Mouse (Mus musculus): ENCODE data around the gene Cyp24a1. TPM values are rescaled to one million over a fixed set of nuclear protein-coding genes. Genes with fewer than 3 reads are reported as not detected.

Gene Cyp24a1
- polyA plus RNA-seq, 1 experiment, result 0.01 TPM

GRCm38 (mm10) chr2:170539211-170539610 is 42.3 kb upstream of the Cyp24a1 start:
- TF ChIP-seq MYOG (IDR thresholded peaks at IDR 0.05; ENCODE audit: control insufficient read depth in 1 of 3, insufficient read depth in 1 of 3, insufficient read length in 2 of 3, low read depth in 2 of 3) (no peak), MAX (IDR thresholded peaks at IDR 0.05; ENCODE audit: low read depth) (no peak), REST (IDR thresholded peaks at IDR 0.05; ENCODE audit: insufficient read depth, insufficient read length) (no peak), SRF (IDR thresholded peaks at IDR 0.05; ENCODE audit: control insufficient read depth, insufficient read length, low read depth) (no peak), MYOD1 (IDR thresholded peaks at IDR 0.05; ENCODE audit: control insufficient read depth in 1 of 3, insufficient read length in 2 of 3, low read depth in 2 of 3) (no peak), TCF12 (IDR thresholded peaks at IDR 0.05; ENCODE audit: insufficient read depth, poor library complexity, severe bottlenecking) (no peak), CEBPB (IDR thresholded peaks at IDR 0.05; ENCODE audit: insufficient read depth, poor library complexity, severe bottlenecking) (no peak), POLR2A (IDR thresholded peaks at IDR 0.05; ENCODE audit: insufficient read length, low read depth) (no peak), USF1 (IDR thresholded peaks at IDR 0.05; ENCODE audit: low read depth) (no peak), POLR2AphosphoS2 (IDR thresholded peaks at IDR 0.05; ENCODE audit: insufficient read length, low read depth) (no peak), E2F4 (IDR thresholded peaks at IDR 0.05; ENCODE audit: insufficient read depth) (no peak), TCF3 (IDR thresholded peaks at IDR 0.05; ENCODE audit: insufficient read length, low read depth) (no peak)
- Histone ChIP-seq H3K27me3 (ENCODE audit: control insufficient read depth, insufficient read depth, insufficient read length) (no peaks in the 10 kb centered on the region), H3K36me3 (ENCODE audit: control insufficient read depth, insufficient read depth) (no peaks in the 10 kb centered on the region), H3K4me3 (no peak overlapping the region), H3K4me2 (ENCODE audit: low read depth) (no peak overlapping the region), H3K79me2 (ENCODE audit: control insufficient read depth, insufficient read depth) (no peaks in the 10 kb centered on the region), H3ac (ENCODE audit: control insufficient read depth, insufficient read length) (no peak overlapping the region)

- H3K36me3 ChIP-seq (ENCODE audit: control insufficient read depth, insufficient read depth), result no peaks in the 10 kb centered on the region
- no peak overlapping the region for H3ac ChIP-seq (ENCODE audit: control insufficient read depth, insufficient read length)
- TF ChIP-seq POLR2A (IDR thresholded peaks at IDR 0.05; ENCODE audit: insufficient read length, low read depth) (no peak), REST (IDR thresholded peaks at IDR 0.05; ENCODE audit: insufficient read depth, insufficient read length) (no peak), MAX (IDR thresholded peaks at IDR 0.05; ENCODE audit: low read depth) (no peak), TCF3 (IDR thresholded peaks at IDR 0.05; ENCODE audit: insufficient read length, low read depth) (no peak)
- no peaks in the 10 kb centered on the region for H3K79me2 ChIP-seq (ENCODE audit: control insufficient read depth, insufficient read depth)
- H3K27me3 ChIP-seq (ENCODE audit: control insufficient read depth, insufficient read depth, insufficient read length), result no peaks in the 10 kb centered on the region
- H3K4me3 ChIP-seq, result no peak overlapping the region
- no peak overlapping the region for H3K4me2 ChIP-seq (ENCODE audit: low read depth)
Measured at GRCm38 (mm10) chr2:170535841-170536240, 38.9 kb upstream of the Cyp24a1 start.

GRCm38 (mm10) chr2:170534803-170535174 is 37.8 kb upstream of the Cyp24a1 start:
- Histone ChIP-seq H3K4me2 (ENCODE audit: low read depth) (no peak overlapping the region), H3K27me3 (ENCODE audit: control insufficient read depth, insufficient read depth, insufficient read length) (no peaks in the 10 kb centered on the region), H3K4me3 (no peak overlapping the region), H3K36me3 (ENCODE audit: control insufficient read depth, insufficient read depth) (no peaks in the 10 kb centered on the region), H3ac (ENCODE audit: control insufficient read depth, insufficient read length) (no peak overlapping the region), H3K79me2 (ENCODE audit: control insufficient read depth, insufficient read depth) (no peaks in the 10 kb centered on the region)
- TF ChIP-seq SRF (IDR thresholded peaks at IDR 0.05; ENCODE audit: control insufficient read depth, insufficient read length, low read depth), result no peak
- no peak for TF ChIP-seq REST (IDR thresholded peaks at IDR 0.05; ENCODE audit: insufficient read depth, insufficient read length)
- no peak for TF ChIP-seq MAX (IDR thresholded peaks at IDR 0.05; ENCODE audit: low read depth)
- no peak for TF ChIP-seq TCF12 (IDR thresholded peaks at IDR 0.05; ENCODE audit: insufficient read depth, poor library complexity, severe bottlenecking)
- TF ChIP-seq USF1 (IDR thresholded peaks at IDR 0.05; ENCODE audit: low read depth), result no peak
- no peak for TF ChIP-seq MYOD1 (IDR thresholded peaks at IDR 0.05; ENCODE audit: control insufficient read depth in 1 of 3, insufficient read length in 2 of 3, low read depth in 2 of 3)
- no peak for TF ChIP-seq POLR2A (IDR thresholded peaks at IDR 0.05; ENCODE audit: insufficient read length, low read depth)
- TF ChIP-seq E2F4 (IDR thresholded peaks at IDR 0.05; ENCODE audit: insufficient read depth), result no peak
- TF ChIP-seq TCF3 (IDR thresholded peaks at IDR 0.05; ENCODE audit: insufficient read length, low read depth), result no peak
- TF ChIP-seq MYOG (IDR thresholded peaks at IDR 0.05; ENCODE audit: control insufficient read depth in 1 of 3, insufficient read depth in 1 of 3, insufficient read length in 2 of 3, low read depth in 2 of 3), result no peak

- Histone ChIP-seq H3K4me2 (ENCODE audit: low read depth) (no peak overlapping the region), H3ac (ENCODE audit: control insufficient read depth, insufficient read length) (no peak overlapping the region), H3K79me2 (ENCODE audit: control insufficient read depth, insufficient read depth) (no peaks in the 10 kb centered on the region), H3K27me3 (ENCODE audit: control insufficient read depth, insufficient read depth, insufficient read length) (no peaks in the 10 kb centered on the region), H3K4me3 (no peak overlapping the region), H3K36me3 (ENCODE audit: control insufficient read depth, insufficient read depth) (no peaks in the 10 kb centered on the region)
- TF ChIP-seq E2F4 (IDR thresholded peaks at IDR 0.05; ENCODE audit: insufficient read depth), result no peak
- TF ChIP-seq TCF3 (IDR thresholded peaks at IDR 0.05; ENCODE audit: insufficient read length, low read depth), result no peak
- TF ChIP-seq MYOD1 (IDR thresholded peaks at IDR 0.05; ENCODE audit: control insufficient read depth in 1 of 3, insufficient read length in 2 of 3, low read depth in 2 of 3), result no peak
- no peak for TF ChIP-seq SRF (IDR thresholded peaks at IDR 0.05; ENCODE audit: control insufficient read depth, insufficient read length, low read depth)
- no peak for TF ChIP-seq REST (IDR thresholded peaks at IDR 0.05; ENCODE audit: insufficient read depth, insufficient read length)
- TF ChIP-seq POLR2AphosphoS2 (IDR thresholded peaks at IDR 0.05; ENCODE audit: insufficient read length, low read depth), result no peak
- no peak for TF ChIP-seq POLR2A (IDR thresholded peaks at IDR 0.05; ENCODE audit: insufficient read length, low read depth)
- no peak for TF ChIP-seq USF1 (IDR thresholded peaks at IDR 0.05; ENCODE audit: low read depth)
- TF ChIP-seq MAX (IDR thresholded peaks at IDR 0.05; ENCODE audit: low read depth), result no peak
- TF ChIP-seq CEBPB (IDR thresholded peaks at IDR 0.05; ENCODE audit: insufficient read depth, poor library complexity, severe bottlenecking), result no peak
- no peak for TF ChIP-seq MYOG (IDR thresholded peaks at IDR 0.05; ENCODE audit: control insufficient read depth in 1 of 3, insufficient read depth in 1 of 3, insufficient read length in 2 of 3, low read depth in 2 of 3)
- TF ChIP-seq TCF12 (IDR thresholded peaks at IDR 0.05; ENCODE audit: insufficient read depth, poor library complexity, severe bottlenecking), result no peak
Measured at GRCm38 (mm10) chr2:170534116-170534802, 37.3 kb upstream of the Cyp24a1 start.

GRCm38 (mm10) chr2:170530256-170530655 is 33.3 kb upstream of the Cyp24a1 start:
- no peak for TF ChIP-seq POLR2AphosphoS2 (IDR thresholded peaks at IDR 0.05; ENCODE audit: insufficient read length, low read depth)
- TF ChIP-seq USF1 (IDR thresholded peaks at IDR 0.05; ENCODE audit: low read depth), result no peak
- no peak for TF ChIP-seq TCF3 (IDR thresholded peaks at IDR 0.05; ENCODE audit: insufficient read length, low read depth)
- no peak for TF ChIP-seq POLR2A (IDR thresholded peaks at IDR 0.05; ENCODE audit: insufficient read length, low read depth)
- no peak for TF ChIP-seq MYOG (IDR thresholded peaks at IDR 0.05; ENCODE audit: control insufficient read depth in 1 of 3, insufficient read depth in 1 of 3, insufficient read length in 2 of 3, low read depth in 2 of 3)
- TF ChIP-seq E2F4 (IDR thresholded peaks at IDR 0.05; ENCODE audit: insufficient read depth), result no peak
- no peak for TF ChIP-seq REST (IDR thresholded peaks at IDR 0.05; ENCODE audit: insufficient read depth, insufficient read length)
- no peak for TF ChIP-seq MAX (IDR thresholded peaks at IDR 0.05; ENCODE audit: low read depth)
- TF ChIP-seq MYOD1 (IDR thresholded peaks at IDR 0.05; ENCODE audit: control insufficient read depth in 1 of 3, insufficient read length in 2 of 3, low read depth in 2 of 3), result no peak
- H3K4me2 ChIP-seq (ENCODE audit: low read depth), result no peak overlapping the region

More at GRCm38 (mm10) chr2:170530256-170530655, 33.3 kb upstream of the Cyp24a1 start:
- Histone ChIP-seq H3ac (ENCODE audit: control insufficient read depth, insufficient read length) (no peak overlapping the region), H3K27me3 (ENCODE audit: control insufficient read depth, insufficient read depth, insufficient read length) (no peaks in the 10 kb centered on the region), H3K79me2 (ENCODE audit: control insufficient read depth, insufficient read depth) (no peaks in the 10 kb centered on the region), H3K36me3 (ENCODE audit: control insufficient read depth, insufficient read depth) (no peaks in the 10 kb centered on the region), H3K4me3 (no peak overlapping the region)

All from myocyte (in vitro differentiated cells).